Mouse (Mus musculus): ENCODE data around the gene Slc10a3.
A peak's percentile ranks its signal among the peaks of the same experiment; 100 is the strongest.
"Not testable (repeated sequence)": the region's sequence is repeated elsewhere in the genome, so short reads cannot be mapped to it uniquely, and the experiment has no call there.

Gene Slc10a3

GRCm38 (mm10) chrX:74367512-74367911, 5.6 kb downstream of the Slc10a3 start:
- Histone ChIP-seq H3K27me3 (ENCODE audit: insufficient read depth, low read length) (no peaks in the 10 kb centered on the region), H3K36me3 (ENCODE audit: insufficient read depth, low read length) (peaks cover 33% of the 10 kb centered on the region), H3K9me3 (ENCODE audit: low read length) (no peaks in the 10 kb centered on the region), H3K4me3 (replicated peaks; ENCODE audit: low read length) (peak overlapping the region; percentile 81), H3K4me1 (replicated peaks; ENCODE audit: low read depth, low read length) (peaks cover 27% of the 10 kb centered on the region)
- no peak for TF ChIP-seq POU5F1 (IDR thresholded peaks at IDR 0.05; ENCODE audit: borderline replicate concordance, low read length)
- TF ChIP-seq CTCF (conservative IDR thresholded peaks at IDR 0.05; ENCODE audit: low read length) = no peak
- no peak for TF ChIP-seq NANOG (IDR thresholded peaks at IDR 0.05; ENCODE audit: borderline replicate concordance, low read length)

DNA sequence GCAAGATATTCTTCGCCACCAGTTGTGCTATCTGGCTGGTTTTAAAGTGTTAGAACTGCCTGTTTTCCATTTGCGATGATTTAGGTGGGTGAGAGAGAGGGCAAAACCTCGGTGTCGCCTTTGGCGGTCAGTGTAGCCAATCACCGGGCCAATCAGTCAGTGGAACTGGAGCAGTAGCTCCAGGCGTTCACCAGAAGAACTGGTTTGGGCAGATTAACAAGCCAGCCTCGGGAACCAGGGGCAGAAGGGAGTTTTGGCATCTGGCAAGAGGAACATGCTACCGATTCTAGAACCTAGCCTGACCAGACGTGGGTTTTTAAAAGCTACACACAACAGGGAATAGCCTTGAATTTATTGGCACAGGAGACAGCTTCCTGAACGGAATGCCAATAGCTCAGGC, 14.0 kb downstream of the Slc10a3 start:
- Histone ChIP-seq H3K4me1 (replicated peaks; ENCODE audit: low read depth, low read length) (no peaks in the 10 kb centered on the region; the same call in 1 of the 2 replicates), H3K27me3 (ENCODE audit: insufficient read depth, low read length) (no peaks in the 10 kb centered on the region), H3K4me3 (replicated peaks; ENCODE audit: low read length) (no peak overlapping the region), H3K9me3 (ENCODE audit: low read length) (no peaks in the 10 kb centered on the region), H3K36me3 (ENCODE audit: insufficient read depth, low read length) (no peaks in the 10 kb centered on the region)
- TF ChIP-seq CTCF (conservative IDR thresholded peaks at IDR 0.05; ENCODE audit: low read length) (no peak), NANOG (IDR thresholded peaks at IDR 0.05; ENCODE audit: borderline replicate concordance, low read length) (no peak), POU5F1 (IDR thresholded peaks at IDR 0.05; ENCODE audit: borderline replicate concordance, low read length) (no peak)

DNA sequence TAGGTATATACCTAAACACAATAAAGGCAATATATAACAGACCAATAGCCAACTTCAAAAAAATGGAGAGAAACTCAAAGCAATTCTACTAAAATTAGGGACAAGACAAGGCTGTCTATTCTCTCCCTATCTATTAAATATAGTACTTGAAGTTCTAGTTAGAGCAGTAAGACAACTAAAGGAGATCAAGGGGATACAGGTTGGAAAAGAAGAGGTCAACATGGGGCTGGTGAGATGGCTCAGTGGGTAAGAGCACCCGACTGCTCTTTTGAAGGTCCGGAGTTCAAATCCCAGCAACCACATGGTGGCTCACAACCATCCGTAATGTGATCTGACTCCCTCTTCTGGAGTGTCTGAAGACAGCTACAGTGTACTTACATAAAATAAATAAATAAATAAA, 16.1 kb downstream of the Slc10a3 start:
- not testable (repeated sequence) for H3K27me3 ChIP-seq (ENCODE audit: insufficient read depth, low read length); H3K36me3 ChIP-seq (ENCODE audit: insufficient read depth, low read length); H3K4me1 ChIP-seq (replicated peaks; ENCODE audit: low read depth, low read length); H3K9me3 ChIP-seq (ENCODE audit: low read length); H3K4me3 ChIP-seq (replicated peaks; ENCODE audit: low read length)

DNA sequence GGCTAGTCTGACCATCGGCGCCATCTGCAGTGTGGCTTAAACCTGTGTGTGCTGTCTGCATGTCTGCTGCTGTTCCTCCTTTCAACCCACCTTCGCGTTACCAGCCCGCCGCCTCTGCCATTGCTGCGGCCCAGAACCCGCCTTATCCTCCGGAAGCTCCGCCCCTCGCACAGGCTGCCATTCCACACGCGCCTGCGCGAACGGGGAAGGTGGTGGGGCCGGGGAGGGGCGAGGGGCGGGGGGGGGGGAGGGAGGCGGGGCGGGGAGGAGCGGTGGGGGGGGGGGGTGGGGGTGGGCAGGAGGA, 19.7 kb downstream of the Slc10a3 start, which contains the start of gene Lage3:
TSS of gene Lage3 (minus strand) at position 152 of the 304 bp plus-strand sequence.
- Histone ChIP-seq H3K4me1 (replicated peaks; ENCODE audit: low read depth, low read length) (no peaks in the 10 kb centered on the region), H3K36me3 (ENCODE audit: insufficient read depth, low read length) (0 out of 2 replicates have a peak, but pooled peaks cover 4% of the 10 kb centered on the region), H3K9me3 (ENCODE audit: low read length) (no peaks in the 10 kb centered on the region), H3K4me3 (replicated peaks; ENCODE audit: low read length) (peak within 1 kb of the TSS; percentile 84), H3K27me3 (ENCODE audit: insufficient read depth, low read length) (no peaks in the 10 kb centered on the region)
- TF ChIP-seq POU5F1 (IDR thresholded peaks at IDR 0.05; ENCODE audit: borderline replicate concordance, low read length) (no peak), CTCF (conservative IDR thresholded peaks at IDR 0.05; ENCODE audit: low read length) (no peak), NANOG (IDR thresholded peaks at IDR 0.05; ENCODE audit: borderline replicate concordance, low read length) (no peak)

- Histone ChIP-seq H3K27me3 (ENCODE audit: insufficient read depth, low read length) (no peaks in the 10 kb centered on the region), H3K9me3 (ENCODE audit: low read length) (no peaks in the 10 kb centered on the region), H3K4me1 (replicated peaks; ENCODE audit: low read depth, low read length) (no peaks in the 10 kb centered on the region), H3K4me3 (replicated peaks; ENCODE audit: low read length) (peak overlapping the region; percentile 84), H3K36me3 (ENCODE audit: insufficient read depth, low read length) (0 out of 2 replicates have a peak, but pooled peaks cover 8% of the 10 kb centered on the region)
- TF ChIP-seq POU5F1 (IDR thresholded peaks at IDR 0.05; ENCODE audit: borderline replicate concordance, low read length) (no peak), CTCF (conservative IDR thresholded peaks at IDR 0.05; ENCODE audit: low read length) (no peak), NANOG (IDR thresholded peaks at IDR 0.05; ENCODE audit: borderline replicate concordance, low read length) (no peak)
These were observed 20.3 kb downstream of the Slc10a3 start for GRCm38 (mm10) chrX:74352645-74353466.

DNA sequence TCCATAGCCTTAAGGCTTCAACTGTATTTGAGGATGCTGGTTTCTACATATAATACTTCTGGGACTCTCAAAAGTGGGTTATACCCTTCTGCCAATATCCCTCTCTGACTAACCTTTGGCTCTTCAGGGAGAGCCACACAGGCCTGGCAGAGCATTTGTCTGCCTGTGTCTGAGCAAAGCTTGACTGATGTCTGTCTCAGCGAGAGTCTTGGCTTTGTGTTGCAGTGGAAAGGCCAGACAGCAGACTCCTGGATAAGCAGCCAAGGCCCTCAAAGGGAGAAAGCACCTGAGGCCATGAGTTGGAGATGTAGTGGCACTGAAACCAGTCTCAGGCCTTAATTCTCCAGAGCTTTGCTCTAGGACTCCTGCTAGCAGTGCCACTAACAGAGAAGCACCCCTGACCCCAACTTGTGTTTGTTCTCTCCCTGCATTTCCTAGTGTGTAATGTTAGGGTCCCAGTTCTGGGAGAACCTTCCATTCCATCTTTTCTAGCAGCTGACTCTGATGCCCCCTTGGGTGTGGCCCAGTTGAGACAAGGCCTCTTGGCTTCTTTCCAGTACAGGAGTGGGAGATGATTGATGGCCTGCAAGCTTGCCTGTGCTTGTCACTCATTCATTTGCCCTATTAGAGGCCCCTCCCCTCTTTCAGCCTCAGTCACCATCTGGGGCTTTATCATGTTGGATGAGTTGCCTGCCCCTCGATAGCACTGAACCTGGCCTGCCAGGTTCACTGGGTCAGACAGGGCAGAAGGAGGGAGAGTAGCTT, 42.8 kb downstream of the Slc10a3 start:
- no peak for TF ChIP-seq NANOG (IDR thresholded peaks at IDR 0.05; ENCODE audit: borderline replicate concordance, low read length)
- TF ChIP-seq POU5F1 (IDR thresholded peaks at IDR 0.05; ENCODE audit: borderline replicate concordance, low read length) = no peak
- no peak for TF ChIP-seq CTCF (conservative IDR thresholded peaks at IDR 0.05; ENCODE audit: low read length)
- Histone ChIP-seq H3K36me3 (ENCODE audit: insufficient read depth, low read length) (peaks cover 40% of the 10 kb centered on the region), H3K4me3 (replicated peaks; ENCODE audit: low read length) (no peak overlapping the region), H3K27me3 (ENCODE audit: insufficient read depth, low read length) (no peaks in the 10 kb centered on the region), H3K9me3 (ENCODE audit: low read length) (no peaks in the 10 kb centered on the region), H3K4me1 (replicated peaks; ENCODE audit: low read depth, low read length) (peaks cover 20% of the 10 kb centered on the region)

DNA sequence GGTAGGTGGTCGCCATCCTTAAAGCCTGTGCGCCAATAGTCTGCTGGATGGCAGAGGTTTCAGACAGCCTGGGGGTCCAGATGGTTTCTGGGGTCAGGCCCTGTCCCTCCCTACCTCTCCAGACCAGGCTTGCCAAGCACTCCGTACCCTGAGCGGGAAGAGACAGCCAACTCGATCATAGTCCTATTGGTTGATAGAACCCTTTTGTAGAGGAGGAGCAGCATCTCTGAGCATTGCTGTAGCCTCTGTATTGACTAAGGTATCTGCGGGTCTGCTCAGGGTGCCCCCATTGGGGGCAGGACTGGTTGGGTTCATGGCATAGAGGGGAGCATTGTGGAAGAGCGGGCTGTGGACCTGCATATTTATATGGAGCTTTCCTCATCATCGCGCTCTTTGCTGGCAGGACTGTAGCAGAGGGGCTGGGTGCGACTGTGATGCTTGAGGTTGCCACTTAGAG, 43.9 kb downstream of the Slc10a3 start:
- no peaks in the 10 kb centered on the region for H3K9me3 ChIP-seq (ENCODE audit: low read length)
- peaks cover 20% of the 10 kb centered on the region for H3K4me1 ChIP-seq (replicated peaks; ENCODE audit: low read depth, low read length)
- H3K36me3 ChIP-seq (ENCODE audit: insufficient read depth, low read length) = peaks cover 32% of the 10 kb centered on the region
- TF ChIP-seq POU5F1 (IDR thresholded peaks at IDR 0.05; ENCODE audit: borderline replicate concordance, low read length) (no peak), NANOG (IDR thresholded peaks at IDR 0.05; ENCODE audit: borderline replicate concordance, low read length) (no peak), CTCF (conservative IDR thresholded peaks at IDR 0.05; ENCODE audit: low read length) (no peak)
- H3K4me3 ChIP-seq (replicated peaks; ENCODE audit: low read length) = peak overlapping the region; percentile 71
- no peaks in the 10 kb centered on the region for H3K27me3 ChIP-seq (ENCODE audit: insufficient read depth, low read length)

GRCm38 (mm10) chrX:74328725-74329161, 44.4 kb downstream of the Slc10a3 start, which contains the start of gene Plxna3:
Gene Plxna3, plus strand, starts transcription at chrX:74329066.
- Histone ChIP-seq H3K27me3 (ENCODE audit: insufficient read depth, low read length) (no peaks in the 10 kb centered on the region), H3K4me3 (replicated peaks; ENCODE audit: low read length) (peak within 1 kb of the TSS; percentile 71), H3K4me1 (replicated peaks; ENCODE audit: low read depth, low read length) (peaks cover 20% of the 10 kb centered on the region), H3K36me3 (ENCODE audit: insufficient read depth, low read length) (peaks cover 27% of the 10 kb centered on the region), H3K9me3 (ENCODE audit: low read length) (no peaks in the 10 kb centered on the region)
- TF ChIP-seq CTCF (conservative IDR thresholded peaks at IDR 0.05; ENCODE audit: low read length) (no peak), NANOG (IDR thresholded peaks at IDR 0.05; ENCODE audit: borderline replicate concordance, low read length) (no peak), POU5F1 (IDR thresholded peaks at IDR 0.05; ENCODE audit: borderline replicate concordance, low read length) (no peak)

All from E14TG2a.4 (cell line).